Mouse (Mus musculus): ENCODE results near the gene Macrod2. TPM values are rescaled to one million over a fixed set of nuclear protein-coding genes. Genes with fewer than 3 reads are reported as not detected.

Macrod2 gene
- polyA plus RNA-seq, 1 experiment from 2014 or later, result 23.7 TPM

DNA sequence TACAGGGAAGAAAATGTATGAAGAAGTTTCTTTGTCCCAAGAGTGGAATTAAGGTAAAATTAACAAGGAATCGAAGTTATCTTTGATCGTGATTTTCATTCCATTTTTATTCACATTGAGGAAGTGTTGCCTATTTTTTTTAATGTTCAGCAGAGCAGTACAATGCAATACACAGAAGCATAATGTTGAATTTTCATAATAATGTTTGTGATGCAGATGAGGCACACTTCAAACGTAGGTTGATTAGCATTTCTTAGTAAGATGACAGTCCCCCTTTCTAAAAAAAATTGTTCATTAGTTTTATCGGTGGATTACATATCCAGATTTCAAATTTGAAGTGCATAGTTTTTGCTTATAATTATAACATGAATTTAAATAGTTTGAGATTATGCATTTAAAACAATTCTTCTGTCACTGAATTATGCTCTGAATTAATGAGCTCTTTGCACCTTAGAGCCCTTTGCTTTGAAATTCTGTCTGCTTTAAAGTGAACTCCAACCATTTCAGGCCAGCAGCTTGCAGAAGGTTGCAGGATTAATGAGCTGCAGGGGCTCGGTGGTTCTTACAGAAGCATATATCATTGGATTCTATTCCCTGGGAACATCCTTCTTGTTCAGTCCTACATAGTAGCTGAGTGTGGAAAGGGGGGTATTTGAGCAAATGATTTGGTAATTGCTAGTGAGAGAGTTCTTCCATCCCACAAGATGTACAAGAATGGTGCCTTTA is 787.1 kb downstream of the Macrod2 start:
- Histone ChIP-seq H3K9ac (no peak overlapping the region), H3K27ac (replicated peaks) (no peak overlapping the region), H3K4me3 (no peak overlapping the region), H3K27me3 (replicated peaks) (no peaks in the 10 kb centered on the region), H3K36me3 (no peaks in the 10 kb centered on the region), H3K4me1 (no peaks in the 10 kb centered on the region), H3K4me2 (no peak overlapping the region), H3K9me3 (no peaks in the 10 kb centered on the region)
- WGBS, result 77% methylated on average over 5 of the region's 5 CpGs
- no peak for ATAC-seq (ENCODE audit: extremely low read depth, insufficient number of reproducible peaks, low FRiP score, low TSS enrichment)

DNA sequence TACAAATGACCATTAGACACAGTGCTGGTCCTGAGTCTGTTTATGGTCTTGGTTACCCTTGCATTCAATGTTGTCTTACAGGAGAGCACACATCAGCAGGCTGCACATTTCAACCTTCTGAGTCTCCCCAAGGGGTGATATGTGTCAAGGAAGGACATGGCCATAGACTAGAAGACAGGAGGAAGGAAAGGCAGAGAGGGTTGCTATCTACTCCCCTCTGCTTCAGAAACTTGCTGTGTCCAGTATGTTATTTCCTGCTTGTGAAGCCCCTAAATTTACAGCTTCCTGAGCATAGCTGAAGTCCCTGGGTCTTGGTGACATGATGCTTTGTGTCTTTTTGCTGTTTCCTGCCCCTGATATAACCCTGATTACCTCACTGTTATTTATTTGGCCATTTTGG is 799.4 kb downstream of the Macrod2 start:
- no peak; the same call in 1 of the 2 replicates for ATAC-seq (ENCODE audit: extremely low read depth, insufficient number of reproducible peaks, low FRiP score, low TSS enrichment)
- no peaks in the 10 kb centered on the region for H3K27me3 ChIP-seq (replicated peaks)
- H3K27ac ChIP-seq (replicated peaks), result no peak overlapping the region
- H3K4me3 ChIP-seq, result no peak overlapping the region
- H3K9me3 ChIP-seq, result no peaks in the 10 kb centered on the region
- no peaks in the 10 kb centered on the region for H3K36me3 ChIP-seq
- H3K4me1 ChIP-seq, result no peaks in the 10 kb centered on the region
- H3K9ac ChIP-seq, result no peak overlapping the region
- H3K4me2 ChIP-seq, result no peak overlapping the region

DNA sequence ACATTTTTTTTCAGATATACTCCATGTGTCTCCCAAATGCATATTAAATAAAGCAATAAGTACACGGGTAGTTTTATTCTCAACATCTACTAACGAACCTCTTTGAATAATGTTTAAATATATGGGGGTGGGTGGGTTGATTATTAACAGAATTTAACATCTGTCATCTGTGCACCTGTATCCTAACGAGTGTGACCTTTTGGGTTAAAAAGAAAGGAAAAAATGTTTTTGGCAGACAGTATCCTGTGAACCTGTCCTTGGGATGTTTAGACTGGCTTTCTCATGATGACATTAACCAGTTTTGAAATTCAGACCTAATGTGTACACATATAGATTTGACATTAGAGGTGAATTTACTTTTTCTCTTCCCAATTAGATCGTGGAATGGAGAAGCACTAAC is 805.4 kb downstream of the Macrod2 start:
- Histone ChIP-seq H3K27me3 (replicated peaks) (no peaks in the 10 kb centered on the region), H3K27ac (replicated peaks) (no peak overlapping the region), H3K4me3 (no peak overlapping the region), H3K4me1 (no peaks in the 10 kb centered on the region), H3K9ac (no peak overlapping the region), H3K36me3 (no peaks in the 10 kb centered on the region), H3K9me3 (no peaks in the 10 kb centered on the region), H3K4me2 (no peak overlapping the region)
- WGBS, result 74% methylated on average over 4 of the region's 4 CpGs
- no peak for ATAC-seq (ENCODE audit: extremely low read depth, insufficient number of reproducible peaks, low FRiP score, low TSS enrichment)

DNA sequence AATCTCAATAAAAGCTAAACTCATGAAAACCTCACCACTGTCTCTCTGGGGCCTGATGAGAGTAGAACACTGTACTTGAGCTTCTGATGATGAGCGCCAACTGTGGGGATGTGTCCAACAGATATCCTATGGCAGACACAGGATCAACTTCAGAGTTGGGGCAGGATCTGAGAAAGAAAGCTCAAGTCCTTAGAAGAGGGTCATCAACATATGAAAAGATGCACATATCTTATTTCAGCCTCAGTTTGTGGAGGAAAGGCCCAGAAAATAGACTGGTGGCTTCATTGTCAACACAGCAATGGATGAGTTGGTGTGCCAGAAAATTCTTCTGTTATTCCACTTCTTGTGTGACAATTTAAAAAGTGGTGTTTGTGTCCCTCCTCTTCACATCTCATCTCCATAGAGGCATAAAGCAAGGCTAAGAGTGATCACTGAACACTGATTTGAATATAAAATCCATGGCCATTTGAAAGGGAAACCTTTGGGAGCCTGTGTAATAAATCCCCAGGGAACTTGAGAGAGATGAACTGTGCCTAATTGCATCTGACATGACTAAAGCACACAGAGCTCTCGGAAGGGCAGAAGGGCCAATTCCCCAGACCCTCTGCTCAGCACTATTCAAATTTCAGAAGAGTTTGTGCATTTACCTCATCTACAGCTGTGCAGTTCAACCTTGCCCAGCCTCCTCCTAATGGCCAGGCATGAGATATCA is 806.4 kb downstream of the Macrod2 start:
- H3K36me3 ChIP-seq, result no peaks in the 10 kb centered on the region
- no peak overlapping the region for H3K4me3 ChIP-seq
- no peak overlapping the region for H3K9ac ChIP-seq
- no peak overlapping the region for H3K27ac ChIP-seq (replicated peaks)
- no peak overlapping the region for H3K4me2 ChIP-seq
- no peaks in the 10 kb centered on the region for H3K9me3 ChIP-seq
- no peaks in the 10 kb centered on the region for H3K4me1 ChIP-seq
- 76% methylated on average over 2 of the region's 2 CpGs for WGBS
- no peak for ATAC-seq (ENCODE audit: extremely low read depth, insufficient number of reproducible peaks, low FRiP score, low TSS enrichment)
- no peaks in the 10 kb centered on the region for H3K27me3 ChIP-seq (replicated peaks)

DNA sequence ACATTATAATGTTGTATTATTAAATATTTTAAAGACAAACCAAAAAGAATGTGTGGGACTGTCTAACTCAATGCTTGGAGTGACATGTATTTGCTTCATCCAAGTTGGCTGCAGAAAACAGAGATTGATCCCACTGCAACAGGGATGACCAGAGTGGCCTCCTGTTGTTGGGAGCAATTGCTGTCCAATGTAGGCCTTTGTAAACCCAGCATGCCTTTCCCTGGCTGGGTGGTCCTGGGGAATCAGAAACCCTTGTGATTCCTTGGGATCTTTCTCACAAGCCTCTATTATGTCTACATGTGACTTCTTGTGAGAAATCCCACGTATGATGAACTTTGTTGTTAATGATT is 806.9 kb downstream of the Macrod2 start:
- WGBS, result 71% methylated on average over 1 of the region's 1 CpGs
- H3K4me2 ChIP-seq, result no peak overlapping the region
- H3K36me3 ChIP-seq, result no peaks in the 10 kb centered on the region
- no peak overlapping the region for H3K9ac ChIP-seq
- no peaks in the 10 kb centered on the region for H3K4me1 ChIP-seq
- no peak overlapping the region for H3K27ac ChIP-seq (replicated peaks)
- no peak overlapping the region for H3K4me3 ChIP-seq
- no peak for ATAC-seq (ENCODE audit: extremely low read depth, insufficient number of reproducible peaks, low FRiP score, low TSS enrichment)
- H3K27me3 ChIP-seq (replicated peaks), result no peaks in the 10 kb centered on the region
- H3K9me3 ChIP-seq, result no peaks in the 10 kb centered on the region

DNA sequence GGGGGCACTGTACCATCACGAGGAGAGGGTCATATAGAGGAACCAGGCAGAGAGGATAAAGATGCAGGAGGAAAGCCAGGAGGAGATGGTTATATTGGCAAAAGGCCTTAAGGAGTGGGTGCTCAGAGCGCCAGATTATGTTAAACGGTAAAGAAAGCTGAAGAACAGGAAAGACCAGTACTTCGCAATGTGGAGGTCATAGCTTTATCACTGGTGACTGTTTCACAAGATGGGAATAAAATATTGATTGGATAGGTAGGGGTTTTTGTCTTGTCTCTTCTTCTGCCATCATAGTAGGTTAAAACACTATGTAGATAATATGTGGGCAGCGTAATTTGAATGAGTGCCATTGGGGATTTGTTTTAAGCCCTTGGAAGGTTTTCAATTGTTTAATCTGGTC is 816.2 kb downstream of the Macrod2 start:
- H3K9me3 ChIP-seq, result no peaks in the 10 kb centered on the region
- H3K9ac ChIP-seq, result no peak overlapping the region
- H3K36me3 ChIP-seq, result no peaks in the 10 kb centered on the region
- H3K4me2 ChIP-seq, result no peak overlapping the region
- no peak overlapping the region for H3K27ac ChIP-seq (replicated peaks)
- ATAC-seq (ENCODE audit: extremely low read depth, insufficient number of reproducible peaks, low FRiP score, low TSS enrichment), result no peak
- no peaks in the 10 kb centered on the region for H3K4me1 ChIP-seq
- 75% methylated on average over 5 of the region's 5 CpGs for WGBS
- H3K4me3 ChIP-seq, result no peak overlapping the region
- H3K27me3 ChIP-seq (replicated peaks), result no peaks in the 10 kb centered on the region

DNA sequence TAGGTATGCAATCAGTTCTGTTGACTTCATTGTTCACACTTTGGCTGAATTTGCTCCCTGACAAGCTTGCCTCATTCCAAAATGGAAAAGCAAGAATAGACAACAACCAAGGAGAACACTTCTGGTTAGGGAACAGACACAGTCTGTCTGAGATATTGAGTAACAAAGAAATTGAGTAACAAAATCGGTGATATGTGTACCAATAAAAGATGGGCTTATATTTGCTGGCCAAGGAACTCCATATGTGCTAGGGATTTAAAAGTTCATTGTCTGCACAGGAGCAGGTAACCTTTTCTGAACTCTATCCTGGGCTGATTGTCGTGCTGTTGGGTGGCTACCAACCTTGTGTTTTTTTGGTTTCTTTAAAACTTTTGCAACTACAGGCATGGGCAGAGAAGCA is 817.2 kb downstream of the Macrod2 start:
- ATAC-seq (ENCODE audit: extremely low read depth, insufficient number of reproducible peaks, low FRiP score, low TSS enrichment), result no peak
- no peaks in the 10 kb centered on the region for H3K36me3 ChIP-seq
- H3K4me2 ChIP-seq, result no peak overlapping the region
- H3K27me3 ChIP-seq (replicated peaks), result no peaks in the 10 kb centered on the region
- H3K4me1 ChIP-seq, result no peaks in the 10 kb centered on the region
- no peak overlapping the region for H3K27ac ChIP-seq (replicated peaks)
- H3K9me3 ChIP-seq, result no peaks in the 10 kb centered on the region
- no peak overlapping the region for H3K4me3 ChIP-seq
- no peak overlapping the region for H3K9ac ChIP-seq
- WGBS, result 70% methylated on average over 2 of the region's 2 CpGs

DNA sequence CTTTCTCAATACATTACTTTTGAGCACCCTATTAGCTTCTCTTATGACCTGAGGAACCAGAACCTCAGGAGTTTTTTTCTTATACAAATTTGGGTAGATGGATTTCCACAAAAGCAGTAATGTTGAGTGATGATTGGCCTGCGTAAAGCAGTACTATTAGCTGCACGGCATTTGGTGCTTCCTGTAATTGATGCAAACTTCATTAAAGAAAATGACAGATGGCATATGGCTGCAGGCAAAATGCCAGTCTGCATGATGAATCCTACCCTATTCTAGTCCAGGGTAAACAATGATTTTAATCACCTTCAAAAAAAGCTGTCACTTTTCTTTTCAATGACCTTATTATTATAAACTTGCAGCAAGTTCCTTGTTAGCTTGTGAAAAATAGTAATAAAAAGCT is 822.4 kb downstream of the Macrod2 start:
- no peak overlapping the region for H3K4me2 ChIP-seq
- H3K27ac ChIP-seq (replicated peaks), result no peak overlapping the region
- 76% methylated on average over 2 of the region's 2 CpGs for WGBS
- no peak overlapping the region for H3K9ac ChIP-seq
- H3K4me3 ChIP-seq, result no peak overlapping the region
- H3K27me3 ChIP-seq (replicated peaks), result no peaks in the 10 kb centered on the region
- no peak for ATAC-seq (ENCODE audit: extremely low read depth, insufficient number of reproducible peaks, low FRiP score, low TSS enrichment)
- 0 out of 2 replicates have a peak, but pooled peaks cover 6% of the 10 kb centered on the region for H3K9me3 ChIP-seq
- no peaks in the 10 kb centered on the region for H3K4me1 ChIP-seq
- no peaks in the 10 kb centered on the region for H3K36me3 ChIP-seq

DNA sequence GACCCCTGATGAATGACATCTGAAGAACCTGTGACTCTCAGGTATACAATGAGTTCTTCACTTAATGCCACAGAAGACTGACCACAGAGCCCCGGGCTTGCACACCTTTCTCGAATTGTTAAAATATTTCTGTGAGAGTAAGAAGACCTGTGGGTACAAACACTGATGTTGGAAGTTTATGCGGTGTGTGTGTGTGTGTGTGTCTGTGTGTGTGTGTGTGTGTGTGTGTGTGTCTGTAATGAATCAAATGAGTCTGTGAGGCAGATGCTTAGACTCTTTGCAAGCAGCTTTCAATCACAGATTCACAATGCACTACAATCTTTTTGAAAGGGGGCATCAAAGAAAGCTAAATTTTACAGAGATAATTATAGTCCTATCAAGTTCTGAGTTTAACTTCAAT is 822.8 kb downstream of the Macrod2 start:
- Histone ChIP-seq H3K27me3 (replicated peaks) (no peaks in the 10 kb centered on the region), H3K9ac (no peak overlapping the region), H3K4me2 (no peak overlapping the region), H3K36me3 (no peaks in the 10 kb centered on the region), H3K27ac (replicated peaks) (no peak overlapping the region), H3K4me1 (no peaks in the 10 kb centered on the region), H3K4me3 (no peak overlapping the region), H3K9me3 (0 out of 2 replicates have a peak, but pooled peaks cover 6% of the 10 kb centered on the region)
- no peak for ATAC-seq (ENCODE audit: extremely low read depth, insufficient number of reproducible peaks, low FRiP score, low TSS enrichment)
- 80% methylated on average over 3 of the region's 3 CpGs for WGBS

DNA sequence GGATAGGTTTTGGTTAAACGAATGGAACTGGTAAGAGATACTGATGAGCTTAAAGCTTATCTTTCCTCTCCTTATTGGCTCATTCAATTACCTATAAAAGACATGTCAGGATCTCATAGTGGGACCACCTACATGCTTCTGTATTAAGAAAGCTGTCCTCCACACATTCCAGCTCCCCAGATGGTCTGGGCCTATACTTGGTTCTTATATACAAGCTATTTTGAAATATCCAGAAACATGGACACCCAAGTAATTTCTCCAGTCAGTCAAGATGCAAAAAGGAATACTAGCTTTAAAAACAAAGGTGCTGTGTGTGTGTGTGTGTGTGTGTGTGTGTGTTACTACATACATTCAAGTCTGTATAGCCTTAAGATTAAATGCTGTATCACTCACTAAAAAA is 833.7 kb downstream of the Macrod2 start:
- WGBS, result 77% methylated on average over 1 of the region's 1 CpGs
- Histone ChIP-seq H3K36me3 (no peaks in the 10 kb centered on the region), H3K4me2 (no peak overlapping the region), H3K9ac (no peak overlapping the region), H3K9me3 (no peaks in the 10 kb centered on the region), H3K27me3 (replicated peaks) (0 out of 2 replicates have a peak, but pooled peaks cover 5% of the 10 kb centered on the region), H3K27ac (replicated peaks) (no peak overlapping the region), H3K4me1 (peaks cover 13% of the 10 kb centered on the region), H3K4me3 (no peak overlapping the region)
- no peak for ATAC-seq (ENCODE audit: extremely low read depth, insufficient number of reproducible peaks, low FRiP score, low TSS enrichment)

DNA sequence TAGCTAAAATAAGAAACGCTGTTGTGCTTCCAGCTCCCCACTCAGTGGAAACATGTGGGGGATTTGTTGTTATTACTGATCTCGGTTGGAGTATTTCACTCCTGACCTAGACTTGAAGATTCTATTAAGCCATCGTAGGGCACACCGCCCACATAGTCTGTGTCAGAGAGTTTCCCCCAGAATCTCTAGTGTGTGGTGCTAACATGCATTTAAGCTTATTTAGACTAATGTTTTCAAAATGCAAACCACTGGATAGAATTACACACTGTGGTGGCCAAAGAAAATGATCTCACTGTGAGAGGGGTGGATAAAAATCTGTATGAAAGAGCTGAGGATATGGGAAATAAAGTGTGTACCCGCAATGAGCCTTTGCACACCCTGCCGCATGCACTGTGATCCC is 834.7 kb downstream of the Macrod2 start:
- no peak overlapping the region for H3K4me2 ChIP-seq
- 0 out of 2 replicates have a peak, but pooled peaks cover 5% of the 10 kb centered on the region for H3K27me3 ChIP-seq (replicated peaks)
- 65% methylated on average over 6 of the region's 6 CpGs for WGBS
- H3K4me3 ChIP-seq, result no peak overlapping the region
- no peak for ATAC-seq (ENCODE audit: extremely low read depth, insufficient number of reproducible peaks, low FRiP score, low TSS enrichment)
- peaks cover 18% of the 10 kb centered on the region for H3K4me1 ChIP-seq
- H3K9ac ChIP-seq, result no peak overlapping the region
- H3K36me3 ChIP-seq, result no peaks in the 10 kb centered on the region
- H3K27ac ChIP-seq (replicated peaks), result 0 out of 2 replicates have a peak overlapping the region, but pooled peaks have one; percentile 24
- no peaks in the 10 kb centered on the region for H3K9me3 ChIP-seq
